Mouse (Mus musculus) brain, embryonic 18.5 days (tissue): ENCODE measurements around the gene Adam20.
"Not testable (repeated sequence)": the region's sequence is repeated elsewhere in the genome, so short reads cannot be mapped to it uniquely, and the experiment has no call there.

Experiments used
- DNase-seq: peaks from one replicate; pipeline ENCODE4 v3.0.0-alpha.2; 2012; ENCODE audit warnings: low read depth, low spot score

Gene Adam20

GRCm38 (mm10) chr8:40792973-40793372, at the start of gene Adam20:
Gene Adam20, plus strand, starts transcription at chr8:40793273.
- not testable (repeated sequence) for DNase-seq

DNA sequence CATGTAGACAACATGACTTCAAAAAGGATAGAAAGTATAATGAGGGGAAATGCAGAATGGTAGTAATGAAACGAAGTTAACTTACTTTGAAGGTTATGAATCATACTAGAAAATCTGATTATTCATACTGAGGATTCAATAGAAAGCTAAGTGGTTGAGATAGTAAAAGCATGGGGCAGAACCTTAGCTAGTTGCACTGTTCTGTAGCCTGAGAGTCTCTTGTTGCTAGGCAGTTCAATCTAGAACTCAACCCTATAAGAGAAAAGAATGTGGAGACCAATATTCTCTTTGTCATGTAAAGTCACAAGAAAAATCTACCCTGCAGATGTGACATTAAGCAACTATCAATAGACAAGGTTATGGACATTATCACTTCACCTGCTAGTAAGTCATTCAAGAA, 41.2 kb upstream of the Adam20 start, which contains the start of gene Adam25:
Gene Adam25, plus strand, starts transcription at position 301 of the 400 bp plus-strand sequence.
- DNase-seq = not testable (repeated sequence)

DNA sequence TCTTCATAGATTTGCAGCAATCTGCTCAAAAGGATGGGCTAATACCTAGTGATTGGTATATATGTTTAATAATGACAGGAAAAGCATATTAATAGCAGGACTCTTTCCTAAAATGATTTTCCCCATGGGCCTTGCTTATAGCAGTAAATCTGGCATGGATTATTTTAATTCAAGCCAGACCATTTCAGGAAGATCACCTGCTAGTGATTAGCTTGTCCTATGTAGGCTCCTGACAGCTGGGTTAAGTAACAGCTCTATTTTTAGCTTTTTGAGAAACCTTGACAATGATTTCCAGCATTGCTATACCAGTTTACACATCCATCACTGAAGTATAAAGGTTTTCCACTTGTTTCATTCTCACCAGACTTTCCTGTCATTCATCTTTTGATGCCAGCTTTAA, 9.8 kb upstream of the Adam20 start:
- DNase-seq = no peak

- no peak for DNase-seq
These were observed 10.5 kb downstream of the Adam20 start for GRCm38 (mm10) chr8:40803379-40804079.
